Mouse (Mus musculus): ENCODE results near the gene Zbtb49. TPM values are rescaled to one million over a fixed set of nuclear protein-coding genes. Genes with fewer than 3 reads are reported as not detected.

Gene Zbtb49
- polyA plus RNA-seq, 1 experiment, result 4.1 TPM

DNA sequence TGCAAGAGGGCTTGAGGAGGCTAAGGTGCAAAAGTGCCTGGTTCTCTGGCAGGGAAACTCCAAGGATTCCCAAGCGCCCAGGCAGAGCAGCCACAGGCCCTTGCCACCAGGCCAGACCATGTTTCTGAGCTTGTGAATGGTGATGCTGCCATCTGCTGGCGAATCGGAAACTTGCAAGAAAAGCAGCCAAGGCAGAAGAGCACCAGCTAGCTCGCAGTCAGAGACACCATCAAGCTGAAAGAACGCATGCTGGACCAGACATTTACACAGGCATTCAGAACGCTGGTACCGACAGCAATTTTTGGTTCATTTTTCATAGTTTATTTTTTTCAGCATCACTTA, 22.8 kb downstream of the Zbtb49 start:
- H3K9me3 ChIP-seq, result no peaks in the 10 kb centered on the region
- TF ChIP-seq FLI1 (IDR thresholded peaks at IDR 0.05; ENCODE audit: low read length) (no peak), GATA1 (IDR thresholded peaks at IDR 0.05; ENCODE audit: borderline replicate concordance, low read length) (no peak)
- H3K36me3 ChIP-seq (replicated peaks; ENCODE audit: low read length), result peaks cover 39% of the 10 kb centered on the region
- H3K4me3 ChIP-seq (replicated peaks), result no peak overlapping the region
- peaks cover 8% of the 10 kb centered on the region; the same call in 1 of the 2 replicates for H3K4me1 ChIP-seq
- peaks cover 14% of the 10 kb centered on the region for H3K27me3 ChIP-seq (replicated peaks)

DNA sequence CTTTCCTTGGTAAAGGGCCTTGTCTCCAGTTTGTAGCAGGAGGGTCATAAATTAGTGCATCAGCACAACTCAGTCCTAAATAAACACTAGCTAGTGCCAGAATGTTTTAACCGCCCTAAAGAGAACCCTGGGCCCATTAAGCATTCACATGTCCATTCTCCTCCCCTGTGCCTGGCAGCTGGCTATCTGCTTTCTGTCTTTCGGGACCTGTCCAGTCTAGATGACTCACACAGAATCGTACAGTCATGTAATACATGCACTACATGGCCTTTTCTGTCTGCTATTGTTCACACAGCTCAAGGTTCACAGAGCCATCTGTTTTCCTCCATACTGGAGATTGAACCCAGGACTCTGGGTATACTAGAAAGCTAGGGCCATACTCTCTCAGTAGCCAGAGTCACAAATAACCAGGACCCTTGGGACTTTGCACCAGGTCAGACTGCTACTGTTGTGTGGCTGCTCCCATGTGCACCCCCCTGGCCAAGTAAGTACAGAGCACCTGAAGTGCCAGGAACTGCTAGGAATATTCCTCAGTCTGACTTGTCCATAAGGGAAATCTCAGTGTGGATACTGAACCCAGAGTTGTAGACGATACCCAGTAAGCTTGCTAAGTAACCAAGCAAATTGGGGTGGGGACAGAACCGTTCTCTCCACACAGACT, 23.3 kb downstream of the Zbtb49 start:
- no peak overlapping the region for H3K4me3 ChIP-seq (replicated peaks)
- H3K9me3 ChIP-seq, result no peaks in the 10 kb centered on the region
- peaks cover 34% of the 10 kb centered on the region for H3K36me3 ChIP-seq (replicated peaks; ENCODE audit: low read length)
- peaks cover 14% of the 10 kb centered on the region for H3K27me3 ChIP-seq (replicated peaks)
- peaks cover 8% of the 10 kb centered on the region; the same call in 1 of the 2 replicates for H3K4me1 ChIP-seq
- TF ChIP-seq GATA1 (IDR thresholded peaks at IDR 0.05; ENCODE audit: borderline replicate concordance, low read length) (no peak), FLI1 (IDR thresholded peaks at IDR 0.05; ENCODE audit: low read length) (no peak)

DNA sequence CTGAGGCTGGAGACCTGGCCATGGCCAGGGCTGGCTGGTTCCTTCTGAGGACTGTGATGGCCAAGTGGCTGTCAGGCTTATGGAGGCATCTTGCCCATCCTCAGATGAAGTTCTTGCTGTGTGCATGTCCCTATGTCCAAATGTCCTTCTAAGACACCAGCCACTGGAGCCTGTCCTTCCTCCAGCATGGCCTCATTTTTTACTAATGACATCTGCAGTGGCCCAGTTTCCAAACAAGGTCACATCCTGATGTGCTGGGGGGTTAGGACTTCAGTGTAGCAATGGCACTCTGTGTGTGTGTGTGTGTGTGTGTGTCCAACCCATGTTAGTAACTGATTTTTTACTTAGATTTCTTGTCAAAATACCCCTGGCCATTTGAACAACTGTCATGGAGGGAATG, 24.3 kb downstream of the Zbtb49 start:
- Histone ChIP-seq H3K36me3 (replicated peaks; ENCODE audit: low read length) (peaks cover 24% of the 10 kb centered on the region), H3K4me3 (replicated peaks) (no peak overlapping the region), H3K27me3 (replicated peaks) (peaks cover 16% of the 10 kb centered on the region), H3K9me3 (no peaks in the 10 kb centered on the region), H3K4me1 (peaks cover 8% of the 10 kb centered on the region; the same call in 1 of the 2 replicates)
- TF ChIP-seq FLI1 (IDR thresholded peaks at IDR 0.05; ENCODE audit: low read length) (no peak), GATA1 (IDR thresholded peaks at IDR 0.05; ENCODE audit: borderline replicate concordance, low read length) (no peak)

DNA sequence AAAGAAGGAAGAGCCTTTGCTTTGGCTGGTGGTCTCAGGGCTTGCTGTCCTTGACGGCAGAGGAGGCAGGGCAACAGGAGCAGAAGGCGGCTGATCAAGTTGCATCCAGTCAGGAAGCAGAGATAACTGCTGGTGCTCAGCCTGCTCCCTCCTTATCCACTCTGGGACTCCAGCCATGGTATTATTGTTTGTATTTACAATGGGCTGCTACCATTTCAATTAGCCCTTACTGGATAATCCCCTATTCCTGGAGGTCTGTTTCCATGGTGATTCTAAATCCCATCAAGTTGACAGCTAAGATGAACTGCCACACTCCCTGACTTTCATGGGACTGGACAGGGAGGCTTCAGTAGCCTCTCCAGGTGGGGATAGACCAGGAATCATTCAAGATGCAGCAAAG, 25.3 kb downstream of the Zbtb49 start:
- Histone ChIP-seq H3K4me1 (peaks cover 8% of the 10 kb centered on the region; the same call in 1 of the 2 replicates), H3K4me3 (replicated peaks) (no peak overlapping the region), H3K9me3 (peaks cover 5% of the 10 kb centered on the region), H3K27me3 (replicated peaks) (peaks cover 16% of the 10 kb centered on the region), H3K36me3 (replicated peaks; ENCODE audit: low read length) (peaks cover 15% of the 10 kb centered on the region)
- TF ChIP-seq FLI1 (IDR thresholded peaks at IDR 0.05; ENCODE audit: low read length) (no peak), GATA1 (IDR thresholded peaks at IDR 0.05; ENCODE audit: borderline replicate concordance, low read length) (no peak)

DNA sequence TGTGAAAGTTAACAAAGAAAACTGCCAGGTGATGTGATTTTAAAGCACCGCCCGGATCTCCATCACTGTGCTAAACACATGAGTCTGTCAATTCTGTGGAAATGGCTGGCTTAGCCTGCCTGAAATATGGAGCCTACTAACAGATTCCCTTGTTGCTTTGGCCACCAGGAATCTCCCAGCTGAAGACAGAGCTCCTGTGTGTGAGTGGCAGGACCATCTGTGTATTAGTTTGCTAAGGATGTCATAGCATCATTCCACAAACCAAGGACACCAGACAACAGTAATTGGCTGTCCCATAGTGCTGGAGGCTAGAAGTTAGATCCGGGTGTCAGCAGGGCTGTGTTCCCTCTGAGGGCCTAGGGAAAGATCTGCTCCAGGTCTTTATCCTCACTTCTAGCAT, 29.4 kb downstream of the Zbtb49 start:
- Histone ChIP-seq H3K4me3 (replicated peaks) (no peak overlapping the region), H3K9me3 (peaks cover 23% of the 10 kb centered on the region), H3K4me1 (peaks cover 5% of the 10 kb centered on the region; the same call in 1 of the 2 replicates), H3K36me3 (replicated peaks; ENCODE audit: low read length) (no peaks in the 10 kb centered on the region), H3K27me3 (replicated peaks) (peaks cover 25% of the 10 kb centered on the region)
- TF ChIP-seq GATA1 (IDR thresholded peaks at IDR 0.05; ENCODE audit: borderline replicate concordance, low read length) (no peak), FLI1 (IDR thresholded peaks at IDR 0.05; ENCODE audit: low read length) (no peak)

DNA sequence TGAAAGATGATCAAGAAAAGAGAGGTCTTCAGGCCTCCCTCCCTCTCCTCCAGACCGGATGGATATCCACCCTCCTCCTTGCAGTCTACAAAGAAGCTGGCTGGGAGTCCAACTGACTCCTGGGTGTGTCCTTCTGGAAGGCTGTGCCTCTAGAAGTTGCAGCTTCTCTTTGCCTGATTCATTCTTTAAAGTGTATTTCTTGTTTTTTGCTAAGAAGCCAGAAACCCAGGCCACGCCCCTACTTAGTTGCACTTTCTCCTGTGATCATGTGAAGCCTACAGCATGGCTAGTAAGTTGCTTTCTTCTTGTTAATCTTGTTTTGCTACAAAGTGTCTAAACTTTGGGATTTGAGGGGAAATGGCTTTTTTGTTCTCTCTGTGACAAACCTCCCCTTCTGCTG, 33.3 kb downstream of the Zbtb49 start:
- no peak overlapping the region for H3K4me3 ChIP-seq (replicated peaks)
- TF ChIP-seq GATA1 (IDR thresholded peaks at IDR 0.05; ENCODE audit: borderline replicate concordance, low read length) (no peak), FLI1 (IDR thresholded peaks at IDR 0.05; ENCODE audit: low read length) (no peak)
- H3K9me3 ChIP-seq, result peaks cover 23% of the 10 kb centered on the region
- H3K4me1 ChIP-seq, result no peaks in the 10 kb centered on the region
- no peaks in the 10 kb centered on the region for H3K36me3 ChIP-seq (replicated peaks; ENCODE audit: low read length)
- H3K27me3 ChIP-seq (replicated peaks), result peaks cover 20% of the 10 kb centered on the region

DNA sequence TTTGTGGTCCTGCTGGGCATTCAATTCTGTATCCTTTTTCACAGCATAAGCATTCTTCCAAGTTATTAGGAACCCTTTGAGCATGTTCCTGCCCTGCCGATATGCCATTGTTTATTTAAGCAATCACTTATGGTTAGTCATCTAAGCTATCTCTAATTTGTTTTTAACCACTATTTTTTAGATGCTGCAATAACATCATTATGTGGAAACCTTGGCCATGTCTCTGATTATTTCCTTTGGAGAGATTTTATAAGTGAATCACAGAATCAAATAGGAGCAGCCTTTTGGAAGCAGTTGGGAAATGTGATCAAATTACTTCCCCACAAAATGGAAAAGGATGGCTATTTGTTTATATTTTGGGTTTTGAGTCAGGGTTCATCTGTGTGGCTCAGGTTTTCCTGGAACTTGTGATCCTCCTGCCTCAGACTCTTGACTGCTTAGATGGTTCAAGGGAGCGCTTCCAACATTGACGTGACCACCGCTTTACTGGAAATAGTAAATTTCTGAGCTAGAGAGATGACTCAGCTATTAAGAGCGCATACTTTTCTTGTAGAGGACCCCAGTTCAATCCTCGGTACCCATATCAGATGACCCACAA, 35.5 kb downstream of the Zbtb49 start:
- H3K36me3 ChIP-seq (replicated peaks; ENCODE audit: low read length), result no peaks in the 10 kb centered on the region
- no peak for TF ChIP-seq GATA1 (IDR thresholded peaks at IDR 0.05; ENCODE audit: borderline replicate concordance, low read length)
- no peak for TF ChIP-seq FLI1 (IDR thresholded peaks at IDR 0.05; ENCODE audit: low read length)
- peaks cover 16% of the 10 kb centered on the region for H3K9me3 ChIP-seq
- peaks cover 22% of the 10 kb centered on the region for H3K27me3 ChIP-seq (replicated peaks)
- H3K4me1 ChIP-seq, result no peaks in the 10 kb centered on the region
- no peak overlapping the region for H3K4me3 ChIP-seq (replicated peaks)

DNA sequence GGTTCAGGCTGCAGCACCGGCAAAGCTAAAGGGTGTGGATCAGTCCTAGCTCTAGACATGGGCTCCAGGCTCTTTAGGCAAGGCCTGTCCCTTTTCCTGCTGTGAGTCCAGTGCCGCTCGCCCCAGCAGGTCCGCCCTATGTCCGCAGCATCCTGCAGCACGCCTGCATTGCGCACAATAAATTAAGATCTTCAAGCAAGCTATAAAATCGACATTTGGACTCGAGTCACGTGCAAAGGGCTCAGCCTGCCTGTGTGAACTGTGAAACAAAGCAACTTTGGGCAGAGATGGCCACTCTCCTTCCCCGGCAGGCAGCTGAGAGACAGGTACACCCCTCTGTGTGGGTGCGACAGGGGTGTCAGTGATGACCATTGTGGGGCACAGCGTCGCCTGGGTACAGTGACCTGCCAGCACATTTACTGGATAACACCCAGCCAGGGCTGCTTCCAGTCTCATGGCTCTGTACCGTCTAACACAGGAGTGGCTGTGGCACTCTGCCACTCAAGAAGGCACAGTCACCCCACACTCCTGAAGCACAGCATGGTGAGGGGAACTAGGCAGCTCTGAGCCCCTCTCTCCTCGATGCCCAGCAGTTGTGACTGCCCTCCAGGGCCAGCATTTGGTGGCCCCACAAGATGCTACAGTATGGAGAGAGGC, 45.9 kb downstream of the Zbtb49 start:
- H3K27me3 ChIP-seq (replicated peaks), result peaks cover 34% of the 10 kb centered on the region
- H3K36me3 ChIP-seq (replicated peaks; ENCODE audit: low read length), result no peaks in the 10 kb centered on the region
- peaks cover 28% of the 10 kb centered on the region for H3K9me3 ChIP-seq
- no peaks in the 10 kb centered on the region for H3K4me1 ChIP-seq
- no peak overlapping the region for H3K4me3 ChIP-seq (replicated peaks)
- no peak for TF ChIP-seq GATA1 (IDR thresholded peaks at IDR 0.05; ENCODE audit: borderline replicate concordance, low read length)
- TF ChIP-seq FLI1 (IDR thresholded peaks at IDR 0.05; ENCODE audit: low read length), result no peak

DNA sequence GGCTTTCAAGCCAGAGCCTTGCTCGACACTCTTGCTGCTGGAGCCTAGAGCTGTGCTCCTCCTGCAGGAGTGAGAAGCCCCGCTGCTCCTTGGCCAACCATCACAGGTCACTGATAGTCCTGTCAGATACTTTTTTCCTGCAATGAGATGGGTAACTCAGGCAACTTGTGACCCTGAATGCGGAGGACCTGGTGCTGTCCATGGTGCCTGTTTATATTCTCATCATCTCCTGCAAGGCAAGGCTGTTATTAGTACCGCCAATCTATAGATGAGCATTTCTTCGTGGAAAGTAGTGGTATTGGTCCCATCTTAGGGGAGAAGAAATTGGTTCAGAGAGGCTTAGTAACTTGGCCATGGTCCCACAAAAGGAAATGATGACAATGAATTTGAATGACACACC, 46.5 kb downstream of the Zbtb49 start:
- Histone ChIP-seq H3K4me3 (replicated peaks) (no peak overlapping the region), H3K36me3 (replicated peaks; ENCODE audit: low read length) (no peaks in the 10 kb centered on the region), H3K27me3 (replicated peaks) (peaks cover 33% of the 10 kb centered on the region), H3K4me1 (no peaks in the 10 kb centered on the region), H3K9me3 (peaks cover 28% of the 10 kb centered on the region)
- no peak for TF ChIP-seq GATA1 (IDR thresholded peaks at IDR 0.05; ENCODE audit: borderline replicate concordance, low read length)
- TF ChIP-seq FLI1 (IDR thresholded peaks at IDR 0.05; ENCODE audit: low read length), result no peak

DNA sequence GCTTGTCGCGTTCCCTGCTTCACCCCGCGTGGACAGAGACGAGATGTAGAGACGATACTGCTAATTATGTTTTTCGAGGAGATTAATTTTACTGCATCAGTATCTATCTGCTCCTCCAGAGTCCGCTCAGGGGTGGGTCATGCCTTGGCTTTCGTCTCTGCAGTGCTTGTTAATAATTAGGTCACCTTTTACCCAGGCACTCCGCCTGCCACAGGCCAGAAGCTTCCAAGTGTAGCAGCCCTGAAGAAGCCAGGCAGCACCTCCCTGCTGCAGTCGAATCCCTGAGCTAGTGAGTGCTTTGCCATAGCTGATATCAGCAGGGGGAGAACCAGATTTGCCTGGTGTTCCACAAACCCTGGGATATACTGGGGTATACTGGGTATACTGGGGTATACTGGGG, 51.8 kb downstream of the Zbtb49 start:
- H3K9me3 ChIP-seq, result peaks cover 19% of the 10 kb centered on the region
- peaks cover 44% of the 10 kb centered on the region for H3K27me3 ChIP-seq (replicated peaks)
- H3K36me3 ChIP-seq (replicated peaks; ENCODE audit: low read length), result no peaks in the 10 kb centered on the region
- TF ChIP-seq GATA1 (IDR thresholded peaks at IDR 0.05; ENCODE audit: borderline replicate concordance, low read length) (no peak), FLI1 (IDR thresholded peaks at IDR 0.05; ENCODE audit: low read length) (no peak)
- no peaks in the 10 kb centered on the region for H3K4me1 ChIP-seq
- no peak overlapping the region for H3K4me3 ChIP-seq (replicated peaks)
